22 mouse cellular contexts compared by ENCODE assay signal in the genomic region with DNA sequence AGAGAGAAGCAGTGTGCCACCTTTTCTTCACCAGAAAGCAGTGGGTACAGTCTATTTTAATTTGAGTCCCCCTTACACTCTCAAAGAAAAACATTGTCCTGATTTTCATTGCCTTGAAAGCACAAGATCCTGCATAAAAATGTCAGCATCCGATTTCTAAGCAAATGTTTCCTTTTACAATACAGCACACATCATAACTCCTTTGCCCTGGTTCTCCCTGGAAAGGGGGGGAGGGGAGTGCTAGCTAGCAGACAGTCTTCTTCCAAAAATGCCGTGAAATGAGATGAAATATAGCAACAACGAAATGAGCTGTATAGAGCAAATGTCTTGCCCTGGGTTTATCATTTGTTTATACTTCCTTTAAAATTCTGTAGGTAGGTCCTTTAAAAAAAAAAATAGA.
"Had no signal": no experiment of that assay in that cellular context is flagged by ENCODE, and none has a peak within 500 bp of the region (broad histone marks: within the 10 kb centered on the region; RNA-seq: fewer than 3 reads in every experiment).

No protein-coding gene starts in this region.

- H3K4me2 ChIP-seq: limb, embryonic 13.5 days; liver, embryonic 12.5 days; liver, embryonic 15.5 days; midbrain, embryonic 12.5 days; neural tube, embryonic 13.5 days; stomach, embryonic 15.5 days had no signal

- H3K27ac ChIP-seq: limb, embryonic 13.5 days; liver, embryonic 12.5 days; liver, embryonic 15.5 days; midbrain, embryonic 12.5 days; neural tube, embryonic 13.5 days; stomach, embryonic 15.5 days had no signal

- H3K27me3 ChIP-seq: limb, embryonic 13.5 days; liver, embryonic 12.5 days; liver, embryonic 15.5 days; midbrain, embryonic 12.5 days; neural tube, embryonic 13.5 days; stomach, embryonic 15.5 days had no signal

- H3K36me3 ChIP-seq: limb, embryonic 13.5 days; liver, embryonic 12.5 days; liver, embryonic 15.5 days; midbrain, embryonic 12.5 days; neural tube, embryonic 13.5 days; stomach, embryonic 15.5 days had no signal

- H3K9ac ChIP-seq: limb, embryonic 13.5 days; liver, embryonic 12.5 days; liver, embryonic 15.5 days; midbrain, embryonic 12.5 days; neural tube, embryonic 13.5 days; stomach, embryonic 15.5 days had no signal

- H3K9me3 ChIP-seq: limb, embryonic 13.5 days; liver, embryonic 12.5 days; liver, embryonic 15.5 days; midbrain, embryonic 12.5 days; neural tube, embryonic 13.5 days; stomach, embryonic 15.5 days had no signal

- DNase-seq: kidney, adult 18-20 months; kidney, postnatal 10 days; left cerebral cortex, postnatal 4 days; liver; lung, adult 18-20 months; lung, postnatal 4 days; retina, postnatal 1 day; right cerebral cortex, postnatal 25 days; spleen, adult 18-20 months; thymus, adult 18-20 months; thymus, postnatal 36 days had no signal

- H3K4me3 ChIP-seq: limb, embryonic 13.5 days; liver, embryonic 12.5 days; liver, embryonic 15.5 days; midbrain, embryonic 12.5 days; myocyte; neural tube, embryonic 13.5 days; stomach, embryonic 15.5 days had no signal

- H3K4me1 ChIP-seq: liver, embryonic 12.5 days; liver, embryonic 15.5 days; midbrain, embryonic 12.5 days; neural tube, embryonic 13.5 days; stomach, embryonic 15.5 days had no signal

- ATAC-seq: inflammation-experienced regulatory T-cells, adult 6 months; intestine, embryonic 16.5 days; liver, embryonic 12.5 days; lung, postnatal 0 days; midbrain, embryonic 16.5 days had no signal
